Mouse (Mus musculus) ES-E14 (cell line): Measurements from ENCODE around the gene St3gal2. TPM values are rescaled to one million over a fixed set of nuclear protein-coding genes. Genes with fewer than 3 reads are reported as not detected.
A peak's percentile ranks its signal among the peaks of the same experiment; 100 is the strongest.

Source experiments
- DNase-seq: peaks from one replicate; pipeline ENCODE4 v3.0.0-alpha.2; 2013; ENCODE audit warnings: low read depth, low spot score
- H3K27ac ChIP-seq: 2 replicates; pipeline ENCODE4 v1.5.1; 2012; ENCODE audit warnings: low read depth, mild to moderate bottlenecking, low read length, moderate library complexity, mixed read lengths; ENCODE audit not compliant: poor library complexity, insufficient read depth, severe bottlenecking
- H3K36me3 ChIP-seq: 2 replicates; pipeline ENCODE4 v1.6.1; 2012; ENCODE audit warnings: mild to moderate bottlenecking, low read length, moderate library complexity, mixed read lengths; ENCODE audit not compliant: control insufficient read depth, poor library complexity, insufficient read depth, severe bottlenecking
- H3K4me1 ChIP-seq, 2 experiments: fragments of 150-350 bp in 1 of 2; sonication (generic) in 1 of 2; 2 replicates each; pipeline ENCODE4 v1.6.1; 2012; ENCODE audit warnings: low read length in 2 of 2, mild to moderate bottlenecking in 1 of 2, mixed read lengths in 1 of 2; ENCODE audit not compliant: control insufficient read depth in 2 of 2, insufficient read depth in 2 of 2, poor library complexity in 1 of 2
- H3K4me3 ChIP-seq, 2 experiments: fragments of 150-350 bp in 1 of 2; sonication (generic) in 1 of 2; 2 replicates each; pipeline ENCODE4 v1.5.1; 2012; ENCODE audit warnings: low read length in 2 of 2, low read depth in 1 of 2, mild to moderate bottlenecking in 1 of 2, mixed read lengths in 1 of 2; ENCODE audit not compliant: insufficient read depth in 1 of 2, poor library complexity in 1 of 2, severe bottlenecking in 1 of 2
- H3K9ac ChIP-seq: 2 replicates; pipeline ENCODE4 v1.6.1; 2012; ENCODE audit warnings: low read depth, mild to moderate bottlenecking, low read length, mixed read lengths; ENCODE audit not compliant: poor library complexity, insufficient read depth, severe bottlenecking
- H3K9me3 ChIP-seq: fragments of 150-350 bp; sonication (generic); 2 replicates; pipeline ENCODE4 v1.6.1; 2012; ENCODE audit warnings: low read depth, mild to moderate bottlenecking, low read length; ENCODE audit not compliant: control insufficient read depth, insufficient read depth
- CHD2 ChIP-seq: IDR thresholded peaks from 2 replicates; pipeline ENCODE4 v1.6.1; 2014; ENCODE audit warnings: mild to moderate bottlenecking, low read depth, low read length, inconsistent platforms
- HCFC1 ChIP-seq: IDR thresholded peaks from 2 replicates; pipeline ENCODE4 v1.6.1; 2012; ENCODE audit warnings: low read length, inconsistent platforms, borderline replicate concordance; ENCODE audit not compliant: insufficient read depth
- MAFK ChIP-seq: IDR thresholded peaks from 2 replicates; pipeline ENCODE4 v1.6.1; 2014; ENCODE audit warnings: mild to moderate bottlenecking, low read depth, low read length, inconsistent platforms; ENCODE audit not compliant: insufficient read depth
- ZC3H11A ChIP-seq: IDR thresholded peaks from 2 replicates; pipeline ENCODE4 v1.6.1; 2012; ENCODE audit warnings: low read depth, mild to moderate bottlenecking, inconsistent platforms, low read length, borderline replicate concordance
- ZNF384 ChIP-seq: IDR thresholded peaks from 2 replicates; pipeline ENCODE4 v1.6.1; 2012; ENCODE audit warnings: low read depth, low read length, inconsistent platforms
- in situ Hi-C, 2 experiments: fragments of 600-800 bp; cut with MboI; formaldehyde crosslinking; loops; one replicate each; pipeline ENCODE4 v1.15.1; 2025; ENCODE audit warnings: low sequenced_read_pairs in 2 of 2, inconsistent platforms in 1 of 2; ENCODE audit not compliant: unreplicated experiment in 2 of 2
- total RNA-seq: library from RNA; depleted of rRNA; stranded (reverse); fragments of 300-350 nt; gene quantifications from 2 replicates; pipeline ENCODE4 v1.2.3, GENCODE M21; 2012

St3gal2 gene
- total RNA-seq, 1 experiment = 12.4 TPM

DNA sequence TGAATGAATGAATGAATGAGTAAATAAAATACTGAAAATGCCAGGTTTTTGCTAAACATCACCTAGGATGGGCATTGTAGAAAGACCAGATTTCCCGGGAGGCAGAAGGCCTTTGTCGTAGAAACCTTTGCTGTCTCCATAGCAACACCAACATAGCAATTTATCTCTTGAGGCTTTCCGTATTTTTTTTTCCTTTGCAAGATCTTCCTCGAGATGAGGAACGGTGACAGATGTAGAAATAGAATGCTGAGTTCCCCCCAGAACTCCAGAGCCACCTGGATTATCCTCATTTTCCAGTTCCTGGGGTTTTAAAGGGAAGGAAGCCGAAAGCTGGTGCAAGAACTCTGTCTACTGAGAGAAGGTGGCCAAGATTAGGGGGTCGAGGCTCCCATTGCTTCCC is 44.9 kb downstream of the St3gal2 start:
- Histone ChIP-seq H3K36me3 (no peaks in the 10 kb centered on the region), H3K4me1 (0 out of 4 replicates have a peak, but pooled peaks cover 0 to 2% of the 10 kb centered on the region in 2 experiments), H3K9ac (no peak overlapping the region), H3K27ac (no peak overlapping the region), H3K9me3 (no peaks in the 10 kb centered on the region), H3K4me3 (no peak overlapping the region)
- DNase-seq = no peak
- in situ Hi-C loops = no loop called here
- TF ChIP-seq MAFK (no peak), CHD2 (no peak), HCFC1 (no peak), ZC3H11A (no peak), ZNF384 (no peak)

DNA sequence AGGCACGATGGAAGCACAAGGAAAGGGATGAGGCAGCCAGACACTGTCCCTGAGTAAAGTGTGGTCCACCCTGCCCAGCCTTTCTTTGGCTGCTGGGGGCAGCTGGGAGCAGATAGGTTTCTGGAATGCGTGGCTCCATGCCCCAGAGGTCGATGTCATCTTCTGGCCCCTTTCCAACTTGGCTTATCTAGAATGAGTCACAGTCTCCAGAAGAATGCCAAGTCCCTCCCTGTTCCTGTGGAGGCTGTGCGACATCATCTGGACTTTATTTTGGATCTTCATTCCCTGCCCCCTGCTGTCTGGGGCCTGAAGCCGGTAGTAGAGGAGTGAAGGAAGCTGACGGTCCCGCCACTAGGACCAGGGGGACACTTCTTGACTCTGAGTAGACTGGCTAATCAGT is 45.9 kb downstream of the St3gal2 start:
- in situ Hi-C loops = no loop called here
- H3K9ac ChIP-seq = no peak overlapping the region
- no peak overlapping the region for H3K27ac ChIP-seq
- 0 out of 4 replicates have a peak, but pooled peaks cover 0 to 2% of the 10 kb centered on the region in 2 experiments for H3K4me1 ChIP-seq
- no peaks in the 10 kb centered on the region for H3K9me3 ChIP-seq
- peak; percentile 20 for DNase-seq
- H3K4me3 ChIP-seq = no peak overlapping the region
- H3K36me3 ChIP-seq = no peaks in the 10 kb centered on the region
- TF ChIP-seq HCFC1 (no peak), CHD2 (no peak), ZNF384 (no peak), ZC3H11A (no peak), MAFK (no peak)

DNA sequence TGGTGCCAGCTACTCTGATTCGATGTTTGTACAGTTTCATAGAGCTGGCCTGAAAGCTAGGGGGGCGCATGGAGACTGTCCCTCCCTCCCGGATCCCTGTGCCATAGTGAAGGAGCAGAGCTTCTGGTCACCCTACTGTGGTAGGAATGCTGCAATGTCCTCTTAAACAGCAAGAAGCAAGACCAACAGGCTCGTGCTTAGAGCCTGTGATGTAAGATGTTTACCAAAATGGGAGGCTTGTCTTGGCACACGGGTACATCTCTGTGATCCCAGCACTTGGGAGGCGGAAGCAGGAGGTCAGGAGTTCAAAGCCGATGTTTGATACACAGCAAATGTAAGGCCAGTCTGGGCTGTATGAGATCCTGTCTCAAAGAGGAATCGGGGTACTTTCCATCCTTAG is 46.9 kb downstream of the St3gal2 start:
- Histone ChIP-seq H3K27ac (no peak overlapping the region), H3K4me3 (no peak overlapping the region), H3K9ac (no peak overlapping the region), H3K4me1 (0 out of 4 replicates have a peak, but pooled peaks cover 0 to 2% of the 10 kb centered on the region in 2 experiments), H3K36me3 (no peaks in the 10 kb centered on the region), H3K9me3 (no peaks in the 10 kb centered on the region)
- TF ChIP-seq ZC3H11A (no peak), MAFK (no peak), ZNF384 (no peak), CHD2 (no peak), HCFC1 (no peak)
- in situ Hi-C loops = no loop called here
- no peak for DNase-seq

DNA sequence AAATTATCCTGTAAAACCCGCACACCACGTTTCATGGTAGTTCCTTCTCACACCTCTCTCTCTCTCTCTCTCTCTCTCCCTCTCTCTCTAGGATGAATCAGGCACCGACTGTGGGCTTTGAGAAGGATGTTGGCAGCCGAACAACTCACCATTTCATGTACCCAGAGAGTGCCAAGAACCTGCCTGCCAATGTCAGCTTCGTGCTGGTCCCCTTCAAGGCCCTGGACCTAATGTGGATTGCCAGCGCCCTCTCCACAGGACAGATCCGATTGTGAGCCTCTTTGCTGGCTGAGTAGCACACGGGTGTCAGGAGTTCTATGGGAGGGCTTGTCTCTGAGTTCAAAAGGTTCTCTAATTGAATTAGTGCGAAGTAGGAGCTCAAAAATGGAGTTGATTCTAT is 47.6 kb downstream of the St3gal2 start:
- in situ Hi-C loops = no loop called here
- Histone ChIP-seq H3K9me3 (no peaks in the 10 kb centered on the region), H3K36me3 (no peaks in the 10 kb centered on the region), H3K4me3 (no peak overlapping the region), H3K9ac (no peak overlapping the region), H3K4me1 (no peaks in the 10 kb centered on the region), H3K27ac (no peak overlapping the region)
- no peak for DNase-seq
- TF ChIP-seq ZNF384 (no peak), HCFC1 (no peak), CHD2 (no peak), MAFK (no peak), ZC3H11A (no peak)
